In the genomic region with DNA sequence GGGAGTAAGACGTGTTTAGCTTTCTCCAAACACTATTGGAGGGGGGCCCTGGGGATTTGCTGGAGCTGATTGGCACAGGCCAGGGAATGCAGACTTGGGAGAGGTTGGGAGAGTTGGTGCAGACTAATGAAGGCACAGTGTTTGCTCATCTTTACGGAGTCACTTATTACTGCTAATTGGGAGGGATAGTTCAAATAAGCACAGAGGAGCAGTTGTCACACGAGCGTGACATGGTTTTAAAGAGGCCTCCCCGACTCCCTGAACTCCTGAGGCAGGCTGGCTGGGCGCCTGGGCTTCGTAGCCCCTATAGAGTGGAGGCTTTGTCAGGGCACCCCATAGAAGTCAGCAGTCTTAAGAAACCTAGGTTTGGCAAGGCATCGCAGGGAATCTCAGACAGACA, we compare ENCODE assay signal across 16 mouse cellular contexts.
DNase-seq lines count a peak whose midpoint lies in the region; ATAC-seq and TF ChIP-seq lines count a peak whose summit lies in the region.
"Had no signal": no experiment of that assay in that cellular context is flagged by ENCODE, and none has a peak within 500 bp of the region (broad histone marks: within the 10 kb centered on the region; RNA-seq: fewer than 3 reads in every experiment).

No protein-coding gene starts in this region.

- H3K27me3 ChIP-seq in forebrain, embryonic 13.5 days = peaks cover 15% of the 10 kb centered on the region; the same call in 1 of the 2 replicates
- no peaks in the 10 kb centered on the region for H3K27me3 ChIP-seq in hindbrain, embryonic 16.5 days (replicated peaks; ENCODE audit: control insufficient read depth, insufficient read depth, low read length)
- no peaks in the 10 kb centered on the region for H3K27me3 ChIP-seq in neural tube, embryonic 15.5 days (replicated peaks)
- no peaks in the 10 kb centered on the region for H3K27me3 ChIP-seq in thymus, adult 2 months (ENCODE audit: control insufficient read depth, insufficient read depth, low read length)
- no peaks in the 10 kb centered on the region for H3K27me3 ChIP-seq in kidney, embryonic 14.5 days (ENCODE audit: control insufficient read depth, insufficient read depth, low read length)
- H3K27me3 ChIP-seq: heart, embryonic 13.5 days; limb, embryonic 13.5 days; lung, embryonic 15.5 days had no signal

- peak; percentile 16 to 43 for DNase-seq in left cerebral cortex, postnatal 10 days (ENCODE audit: extremely low spot score in 1 of 2, low spot score in 2 of 2)
- no peak for DNase-seq in left cerebral cortex, adult 18-20 months (ENCODE audit: low spot score in 2 of 2)
- no peak for DNase-seq in lung, adult 18-20 months
- no peak for DNase-seq in thymus, adult 2 months
- DNase-seq: cerebellum, postnatal 36 days; gastrocnemius, postnatal 14 days; thymus, postnatal 36 days had no signal

- WGBS in forebrain, embryonic 13.5 days = 24% methylated on average over 8 of the region's 8 CpGs
- WGBS in hindbrain, embryonic 16.5 days = 27% methylated on average over 8 of the region's 8 CpGs
- 26% methylated on average over 8 of the region's 8 CpGs for WGBS in neural tube, embryonic 15.5 days
- WGBS in thymus, adult 2 months = 74% methylated on average over 8 of the region's 8 CpGs
- WGBS in kidney, embryonic 14.5 days = 33% methylated on average over 8 of the region's 8 CpGs

- peaks cover 17% of the 10 kb centered on the region for H3K4me1 ChIP-seq in forebrain, embryonic 13.5 days
- H3K4me1 ChIP-seq in hindbrain, embryonic 16.5 days (ENCODE audit: control insufficient read depth, insufficient read depth, low read depth, low read length) = peaks cover 7% of the 10 kb centered on the region; the same call in 1 of the 2 replicates
- peaks cover 7% of the 10 kb centered on the region for H3K4me1 ChIP-seq in neural tube, embryonic 15.5 days
- no peaks in the 10 kb centered on the region for H3K4me1 ChIP-seq in thymus, adult 2 months (replicated peaks; ENCODE audit: control insufficient read depth, insufficient read depth, low read length)
- H3K4me1 ChIP-seq in kidney, embryonic 14.5 days (ENCODE audit: control insufficient read depth, insufficient read depth, low read length) = no peaks in the 10 kb centered on the region
- H3K4me1 ChIP-seq: heart, embryonic 13.5 days; limb, embryonic 13.5 days; lung, embryonic 15.5 days had no signal

- intact Hi-C loops in left cerebral cortex, postnatal 10 days (cut with DNase I) = loop anchor here (5.0 kb wide), 1 partner anchor 73 kb away; no protein-coding TSS in a partner anchor

- H3K4me3 ChIP-seq in forebrain, embryonic 13.5 days = no peak overlapping the region
- no peak overlapping the region for H3K4me3 ChIP-seq in hindbrain, embryonic 16.5 days (ENCODE audit: low read length)
- no peak overlapping the region for H3K4me3 ChIP-seq in neural tube, embryonic 15.5 days (replicated peaks)
- H3K4me3 ChIP-seq in thymus, adult 2 months (ENCODE audit: control insufficient read depth, insufficient read depth, low read length) = no peak overlapping the region
- H3K4me3 ChIP-seq in kidney, embryonic 14.5 days (ENCODE audit: low read length) = no peak overlapping the region
- H3K4me3 ChIP-seq: heart, embryonic 13.5 days; limb, embryonic 13.5 days; lung, embryonic 15.5 days had no signal

- H3K9me3 ChIP-seq in forebrain, embryonic 13.5 days (replicated peaks) = peaks cover 2% of the 10 kb centered on the region; the same call in 1 of the 2 replicates
- no peaks in the 10 kb centered on the region for H3K9me3 ChIP-seq in hindbrain, embryonic 16.5 days (ENCODE audit: control insufficient read depth, low read length)
- no peaks in the 10 kb centered on the region for H3K9me3 ChIP-seq in neural tube, embryonic 15.5 days (replicated peaks)
- no peaks in the 10 kb centered on the region for H3K9me3 ChIP-seq in kidney, embryonic 14.5 days (ENCODE audit: control insufficient read depth, low read length)
- H3K9me3 ChIP-seq: heart, embryonic 13.5 days; limb, embryonic 13.5 days; lung, embryonic 15.5 days had no signal

- peak; percentile 91 for ATAC-seq in forebrain, embryonic 13.5 days
- peak; percentile 97 for ATAC-seq in hindbrain, embryonic 16.5 days
- ATAC-seq in neural tube, embryonic 15.5 days (ENCODE audit: low FRiP score) = peak; percentile 90
- no peak for ATAC-seq in kidney, embryonic 14.5 days (ENCODE audit: low FRiP score, low TSS enrichment)
- ATAC-seq: CD4-positive, CD25-positive, alpha-beta regulatory T cell, adult 4 months; inflammation-experienced regulatory T-cells, adult 6 months had no signal

- peak overlapping the region; percentile 2; the same call in 1 of the 2 replicates for H3K4me2 ChIP-seq in forebrain, embryonic 13.5 days
- no peak overlapping the region for H3K4me2 ChIP-seq in hindbrain, embryonic 16.5 days (ENCODE audit: low read length)
- H3K4me2 ChIP-seq in neural tube, embryonic 15.5 days = no peak overlapping the region; the same call in 1 of the 2 replicates
- H3K4me2 ChIP-seq in kidney, embryonic 14.5 days (replicated peaks; ENCODE audit: low read depth, low read length) = no peak overlapping the region
- H3K4me2 ChIP-seq: heart, embryonic 13.5 days; limb, embryonic 13.5 days; lung, embryonic 15.5 days had no signal

- H3K36me3 ChIP-seq in forebrain, embryonic 13.5 days (ENCODE audit: poor library complexity, severe bottlenecking) = no peaks in the 10 kb centered on the region
- H3K36me3 ChIP-seq in hindbrain, embryonic 16.5 days (ENCODE audit: control insufficient read depth, insufficient read depth, low read length) = no peaks in the 10 kb centered on the region
- no peaks in the 10 kb centered on the region for H3K36me3 ChIP-seq in neural tube, embryonic 15.5 days
- no peaks in the 10 kb centered on the region for H3K36me3 ChIP-seq in thymus, adult 2 months (ENCODE audit: control insufficient read depth, insufficient read depth, low read length)
- no peaks in the 10 kb centered on the region for H3K36me3 ChIP-seq in kidney, embryonic 14.5 days (ENCODE audit: control insufficient read depth, insufficient read depth, low read length)
- H3K36me3 ChIP-seq: heart, embryonic 13.5 days; limb, embryonic 13.5 days; lung, embryonic 15.5 days had no signal

- H3K27ac ChIP-seq in forebrain, embryonic 13.5 days = no peak overlapping the region
- no peak overlapping the region for H3K27ac ChIP-seq in hindbrain, embryonic 16.5 days (ENCODE audit: low read depth, low read length)
- H3K27ac ChIP-seq in neural tube, embryonic 15.5 days (replicated peaks) = peak overlapping the region; percentile 1; the same call in 1 of the 2 replicates
- H3K27ac ChIP-seq in thymus, adult 2 months (ENCODE audit: control insufficient read depth, insufficient read depth, low read length) = no peak overlapping the region
- H3K27ac ChIP-seq in kidney, embryonic 14.5 days (ENCODE audit: low read depth, low read length) = no peak overlapping the region
- H3K27ac ChIP-seq: heart, embryonic 13.5 days; limb, embryonic 13.5 days; lung, embryonic 15.5 days had no signal

- no peak for TF ChIP-seq POLR2A in thymus, adult 2 months (IDR thresholded peaks at IDR 0.05; ENCODE audit: control insufficient read depth, extremely low read depth, insufficient read depth, low read length, poor library complexity)

- TF ChIP-seq CTCF in thymus, adult 2 months (IDR thresholded peaks at IDR 0.05; ENCODE audit: borderline replicate concordance, control insufficient read depth, extremely low read depth, insufficient read depth, low read length, poor library complexity) = no peak

- no peak overlapping the region for H3K9ac ChIP-seq in forebrain, embryonic 13.5 days
- H3K9ac ChIP-seq in hindbrain, embryonic 16.5 days (ENCODE audit: low read depth, low read length) = no peak overlapping the region
- H3K9ac ChIP-seq in neural tube, embryonic 15.5 days (replicated peaks) = no peak overlapping the region
- H3K9ac ChIP-seq in kidney, embryonic 14.5 days (ENCODE audit: low read depth, low read length) = no peak overlapping the region
- H3K9ac ChIP-seq: heart, embryonic 13.5 days; limb, embryonic 13.5 days; lung, embryonic 15.5 days had no signal

Comparison
In these comparisons a context has a peak if more than half of its experiments do, and no peak if none do; other contexts are left out.
1. DNase-seq: peak in left cerebral cortex, postnatal 10 days (2 of 2); none in left cerebral cortex, adult 18-20 months (0 of 2), lung, adult 18-20 months (0 of 2) and thymus, adult 2 months (single experiment).